Mouse (Mus musculus): ENCODE data around the gene Atl3. TPM values are rescaled to one million over a fixed set of nuclear protein-coding genes. Genes with fewer than 3 reads are reported as not detected.

The Atl3 gene
- polyA plus RNA-seq, 1 experiment from 2014 or later = 5.6 TPM

DNA sequence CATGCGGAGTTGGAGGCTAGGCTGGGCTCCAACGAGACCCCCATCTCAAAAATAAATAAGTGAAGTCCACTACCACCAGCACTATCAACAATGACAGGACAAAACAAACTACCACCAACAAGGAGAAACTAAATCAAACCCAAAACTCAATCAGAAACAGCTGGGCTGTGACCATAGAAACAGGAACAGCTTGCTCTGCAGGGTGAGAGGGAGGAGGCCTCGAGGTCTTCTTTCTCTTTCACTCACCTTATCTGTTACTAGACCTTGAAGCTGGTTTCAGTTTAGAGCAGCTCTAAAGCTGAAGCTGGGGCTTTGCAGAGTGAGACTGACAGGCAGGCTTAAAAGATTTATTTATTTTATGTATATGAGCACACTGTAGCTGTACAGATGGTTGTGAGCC lies 67.6 kb downstream of the Atl3 start:
- no peaks in the 10 kb centered on the region for H3K36me3 ChIP-seq (ENCODE audit: control insufficient read depth, insufficient read depth)
- no peak overlapping the region for H3K4me3 ChIP-seq (ENCODE audit: low read depth, low read length)
- no peak overlapping the region for H3K4me2 ChIP-seq (ENCODE audit: low read depth, low read length)
- H3K27me3 ChIP-seq (ENCODE audit: control insufficient read depth, insufficient read depth, low read depth, low read length) = no peaks in the 10 kb centered on the region
- no peaks in the 10 kb centered on the region for H3K9me3 ChIP-seq (replicated peaks; ENCODE audit: control insufficient read depth, low read length)
- H3K27ac ChIP-seq (ENCODE audit: low read length) = no peak overlapping the region
- peaks cover 8% of the 10 kb centered on the region for H3K4me1 ChIP-seq (ENCODE audit: control insufficient read depth, low read depth, low read length)
- no peak overlapping the region for H3K9ac ChIP-seq (ENCODE audit: low read depth, low read length)
- 58% methylated on average over 3 of the region's 3 CpGs for WGBS (ENCODE audit: insufficient replicate concordance)
- ATAC-seq (ENCODE audit: low read depth) = no peak

DNA sequence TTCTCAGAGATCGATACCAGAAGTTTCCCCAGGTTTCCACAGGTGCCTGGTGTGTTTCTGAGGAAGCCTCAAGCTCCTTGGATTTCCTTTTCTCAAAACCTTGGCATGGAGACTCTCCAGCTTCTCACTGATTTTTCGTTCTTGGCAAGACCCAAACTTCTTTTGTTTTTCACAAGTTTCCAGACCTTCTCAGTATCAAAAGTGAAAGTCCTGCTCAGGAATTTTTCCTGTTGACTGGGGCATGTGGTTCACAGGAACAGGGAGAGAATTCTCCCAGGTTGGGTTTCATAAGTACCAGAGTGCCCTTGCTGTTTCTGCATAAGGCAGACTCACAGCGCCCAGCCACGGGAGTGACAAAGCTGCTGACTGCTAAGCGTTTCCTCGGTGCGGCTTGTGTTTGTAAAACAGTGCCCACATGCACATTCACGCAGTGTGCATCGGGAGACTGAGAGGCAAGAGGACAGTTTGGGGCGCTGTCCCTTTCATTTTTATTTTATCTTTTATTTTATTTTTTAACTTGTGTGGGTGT lies 68.8 kb downstream of the Atl3 start:
- no peak for ATAC-seq (ENCODE audit: low read depth)
- WGBS (ENCODE audit: insufficient replicate concordance) = 71% methylated on average over 10 of the region's 10 CpGs

DNA sequence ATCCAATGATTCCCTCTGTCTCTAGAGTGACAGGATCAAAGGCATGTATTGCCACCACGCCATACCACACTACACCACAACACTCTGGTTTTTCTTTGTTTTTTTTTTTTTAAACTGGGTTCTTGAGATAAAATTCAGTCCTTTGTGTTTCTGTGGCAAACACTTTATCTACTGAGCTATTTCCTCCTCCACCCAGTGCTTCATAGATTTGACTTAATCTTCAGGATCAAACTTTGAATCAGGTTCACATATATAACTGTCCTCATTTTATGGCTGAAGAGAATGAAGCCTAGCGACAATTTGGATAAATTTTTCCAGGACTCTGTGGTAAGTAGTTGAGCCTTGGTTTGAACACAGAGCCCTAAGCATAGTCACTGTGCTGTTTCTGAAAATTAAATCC lies 69.8 kb downstream of the Atl3 start:
- no peaks in the 10 kb centered on the region; the same call in 1 of the 2 replicates for H3K4me1 ChIP-seq (ENCODE audit: control insufficient read depth, low read depth, low read length)
- H3K9ac ChIP-seq (ENCODE audit: low read depth, low read length) = no peak overlapping the region
- no peak overlapping the region for H3K4me2 ChIP-seq (ENCODE audit: low read depth, low read length)
- H3K9me3 ChIP-seq (replicated peaks; ENCODE audit: control insufficient read depth, low read length) = no peaks in the 10 kb centered on the region
- H3K4me3 ChIP-seq (ENCODE audit: low read depth, low read length) = no peak overlapping the region
- no peaks in the 10 kb centered on the region for H3K27me3 ChIP-seq (ENCODE audit: control insufficient read depth, insufficient read depth, low read depth, low read length)
- H3K27ac ChIP-seq (ENCODE audit: low read length) = no peak overlapping the region
- H3K36me3 ChIP-seq (ENCODE audit: control insufficient read depth, insufficient read depth) = no peaks in the 10 kb centered on the region
- ATAC-seq (ENCODE audit: low read depth) = no peak
- WGBS (ENCODE audit: insufficient replicate concordance) = 48% methylated on average over 2 of the region's 2 CpGs

More for the DNA sequence above, 68.8 kb downstream of the Atl3 start:
- H3K4me1 ChIP-seq (ENCODE audit: control insufficient read depth, low read depth, low read length) = peaks cover 8% of the 10 kb centered on the region
- no peak overlapping the region for H3K9ac ChIP-seq (ENCODE audit: low read depth, low read length)
- H3K4me3 ChIP-seq (ENCODE audit: low read depth, low read length) = no peak overlapping the region
- H3K9me3 ChIP-seq (replicated peaks; ENCODE audit: control insufficient read depth, low read length) = no peaks in the 10 kb centered on the region
- no peak overlapping the region for H3K27ac ChIP-seq (ENCODE audit: low read length)
- no peaks in the 10 kb centered on the region for H3K36me3 ChIP-seq (ENCODE audit: control insufficient read depth, insufficient read depth)
- no peak overlapping the region for H3K4me2 ChIP-seq (ENCODE audit: low read depth, low read length)
- no peaks in the 10 kb centered on the region for H3K27me3 ChIP-seq (ENCODE audit: control insufficient read depth, insufficient read depth, low read depth, low read length)

DNA sequence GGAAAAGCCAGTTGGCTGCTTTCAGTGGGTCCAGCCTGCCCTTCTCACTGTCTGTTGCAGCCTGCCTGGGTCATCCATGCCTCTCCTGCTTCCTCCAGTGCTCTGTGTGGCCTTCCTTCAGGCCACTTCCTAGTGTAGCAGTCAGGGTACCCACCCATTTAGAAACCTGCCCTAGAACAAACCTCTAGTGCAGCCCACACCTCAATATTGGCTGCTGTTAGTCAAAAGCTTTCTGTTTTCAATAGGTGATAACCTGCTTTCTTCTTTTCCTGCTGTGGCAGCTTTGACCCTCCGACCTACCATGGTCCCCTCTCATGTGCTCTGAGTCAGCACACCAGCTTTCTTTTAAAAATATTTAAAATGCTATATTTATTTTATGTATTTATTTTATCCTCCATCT lies 70.6 kb downstream of the Atl3 start:
- 81% methylated on average over 1 of the region's 1 CpGs for WGBS (ENCODE audit: insufficient replicate concordance)
- no peak overlapping the region for H3K9ac ChIP-seq (ENCODE audit: low read depth, low read length)
- no peaks in the 10 kb centered on the region for H3K9me3 ChIP-seq (replicated peaks; ENCODE audit: control insufficient read depth, low read length)
- no peak overlapping the region for H3K4me3 ChIP-seq (ENCODE audit: low read depth, low read length)
- H3K27ac ChIP-seq (ENCODE audit: low read length) = no peak overlapping the region
- no peak overlapping the region for H3K4me2 ChIP-seq (ENCODE audit: low read depth, low read length)
- no peaks in the 10 kb centered on the region for H3K36me3 ChIP-seq (ENCODE audit: control insufficient read depth, insufficient read depth)
- ATAC-seq (ENCODE audit: low read depth) = no peak
- H3K4me1 ChIP-seq (ENCODE audit: control insufficient read depth, low read depth, low read length) = no peaks in the 10 kb centered on the region
- H3K27me3 ChIP-seq (ENCODE audit: control insufficient read depth, insufficient read depth, low read depth, low read length) = no peaks in the 10 kb centered on the region

GRCm38 (mm10) chr19:7566826-7567225 lies 73.0 kb downstream of the Atl3 start:
- H3K4me3 ChIP-seq (ENCODE audit: low read depth, low read length) = no peak overlapping the region
- H3K9me3 ChIP-seq (replicated peaks; ENCODE audit: control insufficient read depth, low read length) = no peaks in the 10 kb centered on the region
- H3K9ac ChIP-seq (ENCODE audit: low read depth, low read length) = no peak overlapping the region
- no peaks in the 10 kb centered on the region for H3K4me1 ChIP-seq (ENCODE audit: control insufficient read depth, low read depth, low read length)
- no peak overlapping the region for H3K4me2 ChIP-seq (ENCODE audit: low read depth, low read length)
- no peak overlapping the region for H3K27ac ChIP-seq (ENCODE audit: low read length)
- H3K36me3 ChIP-seq (ENCODE audit: control insufficient read depth, insufficient read depth) = no peaks in the 10 kb centered on the region
- no peak for ATAC-seq (ENCODE audit: low read depth)
- H3K27me3 ChIP-seq (ENCODE audit: control insufficient read depth, insufficient read depth, low read depth, low read length) = no peaks in the 10 kb centered on the region
- 79% methylated on average over 3 of the region's 3 CpGs for WGBS (ENCODE audit: insufficient replicate concordance)

- H3K4me2 ChIP-seq (ENCODE audit: low read depth, low read length) = no peak overlapping the region
- H3K4me1 ChIP-seq (ENCODE audit: control insufficient read depth, low read depth, low read length) = no peaks in the 10 kb centered on the region
- no peaks in the 10 kb centered on the region for H3K9me3 ChIP-seq (replicated peaks; ENCODE audit: control insufficient read depth, low read length)
- no peak for ATAC-seq (ENCODE audit: low read depth)
- no peak overlapping the region for H3K9ac ChIP-seq (ENCODE audit: low read depth, low read length)
- H3K27me3 ChIP-seq (ENCODE audit: control insufficient read depth, insufficient read depth, low read depth, low read length) = no peaks in the 10 kb centered on the region
- H3K36me3 ChIP-seq (ENCODE audit: control insufficient read depth, insufficient read depth) = no peaks in the 10 kb centered on the region
- no peak overlapping the region for H3K4me3 ChIP-seq (ENCODE audit: low read depth, low read length)
- WGBS (ENCODE audit: insufficient replicate concordance) = 27% methylated on average over 3 of the region's 3 CpGs
- no peak overlapping the region for H3K27ac ChIP-seq (ENCODE audit: low read length)
These were observed 74.5 kb downstream of the Atl3 start for GRCm38 (mm10) chr19:7568364-7568763.

GRCm38 (mm10) chr19:7569650-7570049 lies 75.8 kb downstream of the Atl3 start:
- no peak overlapping the region for H3K4me2 ChIP-seq (ENCODE audit: low read depth, low read length)
- H3K4me1 ChIP-seq (ENCODE audit: control insufficient read depth, low read depth, low read length) = no peaks in the 10 kb centered on the region
- H3K9me3 ChIP-seq (replicated peaks; ENCODE audit: control insufficient read depth, low read length) = no peaks in the 10 kb centered on the region
- H3K27ac ChIP-seq (ENCODE audit: low read length) = no peak overlapping the region
- H3K27me3 ChIP-seq (ENCODE audit: control insufficient read depth, insufficient read depth, low read depth, low read length) = no peaks in the 10 kb centered on the region
- WGBS (ENCODE audit: insufficient replicate concordance) = 39% methylated on average over 5 of the region's 5 CpGs
- H3K9ac ChIP-seq (ENCODE audit: low read depth, low read length) = no peak overlapping the region
- H3K4me3 ChIP-seq (ENCODE audit: low read depth, low read length) = no peak overlapping the region
- no peak for ATAC-seq (ENCODE audit: low read depth)
- no peaks in the 10 kb centered on the region for H3K36me3 ChIP-seq (ENCODE audit: control insufficient read depth, insufficient read depth)

GRCm38 (mm10) chr19:7576180-7576579 lies 82.3 kb downstream of the Atl3 start:
- H3K4me2 ChIP-seq (ENCODE audit: low read depth, low read length) = no peak overlapping the region

GRCm38 (mm10) chr19:7577710-7578109 lies 83.9 kb downstream of the Atl3 start:
- no peak for ATAC-seq (ENCODE audit: low read depth)
- WGBS (ENCODE audit: insufficient replicate concordance) = 63% methylated on average over 3 of the region's 3 CpGs
- Histone ChIP-seq H3K4me3 (ENCODE audit: low read depth, low read length) (no peak overlapping the region), H3K27me3 (ENCODE audit: control insufficient read depth, insufficient read depth, low read depth, low read length) (no peaks in the 10 kb centered on the region), H3K9ac (ENCODE audit: low read depth, low read length) (no peak overlapping the region), H3K4me1 (ENCODE audit: control insufficient read depth, low read depth, low read length) (no peaks in the 10 kb centered on the region; the same call in 1 of the 2 replicates), H3K36me3 (ENCODE audit: control insufficient read depth, insufficient read depth) (no peaks in the 10 kb centered on the region; the same call in 1 of the 2 replicates), H3K27ac (ENCODE audit: low read length) (no peak overlapping the region), H3K4me2 (ENCODE audit: low read depth, low read length) (no peak overlapping the region), H3K9me3 (replicated peaks; ENCODE audit: control insufficient read depth, low read length) (no peaks in the 10 kb centered on the region)

More at GRCm38 (mm10) chr19:7576180-7576579, 82.3 kb downstream of the Atl3 start:
- no peak overlapping the region for H3K27ac ChIP-seq (ENCODE audit: low read length)
- H3K4me1 ChIP-seq (ENCODE audit: control insufficient read depth, low read depth, low read length) = no peaks in the 10 kb centered on the region; the same call in 1 of the 2 replicates
- H3K27me3 ChIP-seq (ENCODE audit: control insufficient read depth, insufficient read depth, low read depth, low read length) = no peaks in the 10 kb centered on the region
- H3K4me3 ChIP-seq (ENCODE audit: low read depth, low read length) = no peak overlapping the region
- 76% methylated on average over 1 of the region's 1 CpGs for WGBS (ENCODE audit: insufficient replicate concordance)
- ATAC-seq (ENCODE audit: low read depth) = no peak
- H3K9ac ChIP-seq (ENCODE audit: low read depth, low read length) = no peak overlapping the region
- no peaks in the 10 kb centered on the region for H3K9me3 ChIP-seq (replicated peaks; ENCODE audit: control insufficient read depth, low read length)
- no peaks in the 10 kb centered on the region; the same call in 1 of the 2 replicates for H3K36me3 ChIP-seq (ENCODE audit: control insufficient read depth, insufficient read depth)
